Mouse (Mus musculus): Measurements from ENCODE around the gene Olfr376. TPM values are rescaled to one million over a fixed set of nuclear protein-coding genes. Genes with fewer than 3 reads are reported as not detected.

Olfr376 gene
- total RNA-seq (2012; rRNA removed) = not detected in 2 replicates
- not detected in 2 replicates for total RNA-seq (2014; rRNA removed)
- polyA plus RNA-seq (2012; ENCODE audit: insufficient read length, low read depth) = not detected in 2 replicates

GRCm38 (mm10) chr11:73370946-73371345 is at the start of gene Olfr376:
TSS of gene Olfr376 (plus strand) at chr11:73371246.
- peaks cover 2% of the 10 kb centered on the region for H3K9me3 ChIP-seq (replicated peaks; ENCODE audit: low read length)
- H3K27ac ChIP-seq (ENCODE audit: insufficient read depth, low read depth) = no peak within 1 kb of the TSS
- TF ChIP-seq ZMIZ1 (IDR thresholded peaks at IDR 0.05; ENCODE audit: low read depth, low read length) (no peak), TCF12 (IDR thresholded peaks at IDR 0.05; ENCODE audit: low read depth, low read length) (no peak), MAFK (IDR thresholded peaks at IDR 0.05; ENCODE audit: insufficient replicate concordance, low read length) (no peak), USF2 (conservative IDR thresholded peaks at IDR 0.05; ENCODE audit: low read depth, low read length) (no peak), USF1 (IDR thresholded peaks at IDR 0.05; ENCODE audit: low read depth, low read length) (no peak), NRF1 (IDR thresholded peaks at IDR 0.05; ENCODE audit: low read depth, low read length) (no peak), SIN3A (IDR thresholded peaks at IDR 0.05; ENCODE audit: low read length) (no peak), BHLHE40 (IDR thresholded peaks at IDR 0.05; ENCODE audit: low read depth, low read length) (no peak), HCFC1 (IDR thresholded peaks at IDR 0.05; ENCODE audit: low read depth, low read length) (no peak), JUND (conservative IDR thresholded peaks at IDR 0.05; ENCODE audit: low read depth, low read length) (no peak)
- dilution Hi-C loops (cut with MboI; ENCODE audit: extremely low pct_ligation_motif_present, extremely low pct_unique_long_range_greater_than_20kb, low sequenced_read_pairs) = no loop called here
- no peaks in the 10 kb centered on the region for H3K36me3 ChIP-seq (replicated peaks in 1 of 2; ENCODE audit: control insufficient read depth in 1 of 2, insufficient read depth in 1 of 2, low read length in 1 of 2)
- no peak within 1 kb of the TSS for H3K9ac ChIP-seq (ENCODE audit: insufficient read depth, low read depth)
- H3K4me1 ChIP-seq (ENCODE audit: control insufficient read depth in 1 of 2, insufficient read depth in 2 of 2) = peaks cover 0 to 3% of the 10 kb centered on the region in 2 experiments; a peak in 1 of 4 replicates
- DNase-seq (ENCODE audit: extremely low read depth) = no peak
- in situ Hi-C loops (cut with MboI; ENCODE audit: low pct_ligation_motif_present, low pct_unique_long_range_greater_than_20kb, low sequenced_read_pairs) = no loop called here
- H3K27me3 ChIP-seq (replicated peaks) = peaks cover 55% of the 10 kb centered on the region
- H3K79me2 ChIP-seq (replicated peaks; ENCODE audit: control insufficient read depth, extremely low read depth, insufficient read depth, poor library complexity, severe bottlenecking) = no peaks in the 10 kb centered on the region
- no peak within 1 kb of the TSS for H3K4me3 ChIP-seq (replicated peaks in 1 of 3; ENCODE audit: low read depth in 2 of 3, low read length in 2 of 3, poor library complexity in 1 of 3)
- no peak within 1 kb of the TSS for H3K4me2 ChIP-seq (ENCODE audit: insufficient read depth, low read depth, poor library complexity, severe bottlenecking)

- H3K27ac ChIP-seq (ENCODE audit: insufficient read depth, low read depth) = no peak overlapping the region
- dilution Hi-C loops (cut with MboI; ENCODE audit: extremely low pct_ligation_motif_present, extremely low pct_unique_long_range_greater_than_20kb, low sequenced_read_pairs) = no loop called here
- no peak overlapping the region for H3K9ac ChIP-seq (ENCODE audit: insufficient read depth, low read depth)
- H3K27me3 ChIP-seq (replicated peaks) = peaks cover 59% of the 10 kb centered on the region
- in situ Hi-C loops (cut with MboI; ENCODE audit: low pct_ligation_motif_present, low pct_unique_long_range_greater_than_20kb, low sequenced_read_pairs) = no loop called here
- H3K4me2 ChIP-seq (ENCODE audit: insufficient read depth, low read depth, poor library complexity, severe bottlenecking) = peak overlapping the region; percentile 74
- H3K4me3 ChIP-seq (replicated peaks in 1 of 3; ENCODE audit: low read depth in 2 of 3, low read length in 2 of 3, poor library complexity in 1 of 3) = no peak overlapping the region
- peak; percentile 10 for DNase-seq (ENCODE audit: extremely low read depth)
- peaks cover 2% of the 10 kb centered on the region for H3K9me3 ChIP-seq (replicated peaks; ENCODE audit: low read length)
- peaks cover 0 to 5% of the 10 kb centered on the region in 2 experiments; a peak in 1 of 4 replicates for H3K4me1 ChIP-seq (ENCODE audit: control insufficient read depth in 1 of 2, insufficient read depth in 2 of 2)
- no peaks in the 10 kb centered on the region for H3K36me3 ChIP-seq (replicated peaks in 1 of 2; ENCODE audit: control insufficient read depth in 1 of 2, insufficient read depth in 1 of 2, low read length in 1 of 2)
- H3K79me2 ChIP-seq (replicated peaks; ENCODE audit: control insufficient read depth, extremely low read depth, insufficient read depth, poor library complexity, severe bottlenecking) = no peaks in the 10 kb centered on the region
- no peak for TF ChIP-seq NRF1 (IDR thresholded peaks at IDR 0.05; ENCODE audit: low read depth, low read length)
- TF ChIP-seq CTCF (conservative IDR thresholded peaks at IDR 0.05 in 1 of 2, IDR thresholded peaks at IDR 0.05 in 1 of 2; ENCODE audit: low read depth in 2 of 2, low read length in 2 of 2) = no peak
- peak; percentile 76 for TF ChIP-seq JUN (IDR thresholded peaks at IDR 0.05; ENCODE audit: insufficient read depth, low read depth, low read length)
- TF ChIP-seq KAT2A (IDR thresholded peaks at IDR 0.05; ENCODE audit: insufficient replicate concordance, low read length) = no peak
- no peak for TF ChIP-seq USF1 (IDR thresholded peaks at IDR 0.05; ENCODE audit: low read depth, low read length)
- no peak for TF ChIP-seq ZC3H11A (IDR thresholded peaks at IDR 0.05; ENCODE audit: low read depth, low read length)
- peak; percentile 26; the same call in 1 of the 2 replicates for TF ChIP-seq MAX (IDR thresholded peaks at IDR 0.05; ENCODE audit: low read length)
- no peak for TF ChIP-seq SMC3 (IDR thresholded peaks at IDR 0.05; ENCODE audit: low read depth, low read length)
- peak; percentile 26; the same call in 1 of the 2 replicates for TF ChIP-seq RCOR1 (conservative IDR thresholded peaks at IDR 0.05; ENCODE audit: low read depth, low read length)
- TF ChIP-seq E2F4 (IDR thresholded peaks at IDR 0.05; ENCODE audit: insufficient replicate concordance, low read depth, low read length) = no peak
- peak; percentile 92 for TF ChIP-seq IRF4 (IDR thresholded peaks at IDR 0.05; ENCODE audit: low read depth, low read length)
- no peak for TF ChIP-seq ELF1 (IDR thresholded peaks at IDR 0.05; ENCODE audit: low read depth, low read length)
- TF ChIP-seq TCF12 (IDR thresholded peaks at IDR 0.05; ENCODE audit: low read depth, low read length) = 0 out of 2 replicates have a peak, but pooled peaks have one; percentile 12
- peak; percentile 79 for TF ChIP-seq JUND (conservative IDR thresholded peaks at IDR 0.05; ENCODE audit: low read depth, low read length)
- no peak for TF ChIP-seq POLR2A (IDR thresholded peaks at IDR 0.05; ENCODE audit: low read depth, low read length)
- peak; percentile 91 for TF ChIP-seq BHLHE40 (IDR thresholded peaks at IDR 0.05; ENCODE audit: low read depth, low read length)
- TF ChIP-seq ETS1 (conservative IDR thresholded peaks at IDR 0.05; ENCODE audit: low read depth, low read length) = peak; percentile 82
- no peak for TF ChIP-seq ZMIZ1 (IDR thresholded peaks at IDR 0.05; ENCODE audit: low read depth, low read length)
- TF ChIP-seq TBP (conservative IDR thresholded peaks at IDR 0.05; ENCODE audit: low read depth, low read length) = no peak
- no peak for TF ChIP-seq CHD2 (IDR thresholded peaks at IDR 0.05; ENCODE audit: low read length)
- TF ChIP-seq CHD1 (IDR thresholded peaks at IDR 0.05; ENCODE audit: low read depth, low read length) = no peak
- peak; percentile 49; the same call in 1 of the 2 replicates for TF ChIP-seq MEF2A (IDR thresholded peaks at IDR 0.05; ENCODE audit: borderline replicate concordance, low read depth, low read length)
- no peak for TF ChIP-seq NELFE (IDR thresholded peaks at IDR 0.05; ENCODE audit: low read depth, low read length)
- TF ChIP-seq EP300 (IDR thresholded peaks at IDR 0.05; ENCODE audit: low read length) = peak; percentile 84
- TF ChIP-seq MXI1 (IDR thresholded peaks at IDR 0.05; ENCODE audit: low read depth, low read length) = no peak
Measured at GRCm38 (mm10) chr11:73323906-73324830, 46.9 kb upstream of the Olfr376 start.
